Mouse (Mus musculus) heart, postnatal 25 days (tissue): ENCODE results near the gene Plekhf1. TPM values are rescaled to one million over a fixed set of nuclear protein-coding genes. Genes with fewer than 3 reads are reported as not detected.
A peak's percentile ranks its signal among the peaks of the same experiment; 100 is the strongest.

ENCODE experiments used
- DNase-seq: peaks from one replicate; pipeline ENCODE4 v3.0.0; 2022; ENCODE audit warnings: low spot score
- intact Hi-C: fragments of 180-260 bp; cut with DNase I; formaldehyde crosslinking; loops from one replicate; pipeline ENCODE4 v1.15.1; 2025
- total RNA-seq, 2 experiments: library from RNA; stranded (reverse); gene quantifications; 2 replicates each; pipeline ENCODE4 v1.2.3; 2021

Gene Plekhf1
- 1 to 10 TPM; 9.5 to 9.9 TPM for total RNA-seq

DNA sequence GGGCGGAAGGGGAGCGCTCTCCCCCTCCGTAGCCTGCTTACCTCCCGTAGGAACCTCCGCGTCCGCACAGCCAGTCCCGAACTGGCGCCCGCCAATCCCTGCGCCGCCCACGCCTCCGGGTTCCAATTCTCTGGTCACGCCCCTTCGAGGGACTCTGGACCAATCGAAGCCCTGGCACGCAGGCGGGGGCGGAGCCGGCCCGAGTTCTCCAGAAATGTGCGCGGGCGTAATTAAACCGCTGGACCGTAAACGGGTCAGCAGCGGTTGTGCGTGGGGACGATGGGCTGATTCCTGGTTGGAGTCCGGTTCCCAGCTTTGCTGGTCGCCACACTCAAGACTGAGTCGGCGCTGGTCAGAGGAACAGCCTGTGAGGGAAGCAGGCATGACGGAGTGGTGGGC is at the start of gene Plekhf1:
TSS of gene Plekhf1 (minus strand) at position 117 of the 399 bp plus-strand sequence.
- DNase-seq = peak; percentile 92
- intact Hi-C loops = loop anchor here (2.0 kb wide), 2 partner anchors 43 to 45 kb away; partner anchors contain the start of genes 1600014C10Rik and Pop4

DNA sequence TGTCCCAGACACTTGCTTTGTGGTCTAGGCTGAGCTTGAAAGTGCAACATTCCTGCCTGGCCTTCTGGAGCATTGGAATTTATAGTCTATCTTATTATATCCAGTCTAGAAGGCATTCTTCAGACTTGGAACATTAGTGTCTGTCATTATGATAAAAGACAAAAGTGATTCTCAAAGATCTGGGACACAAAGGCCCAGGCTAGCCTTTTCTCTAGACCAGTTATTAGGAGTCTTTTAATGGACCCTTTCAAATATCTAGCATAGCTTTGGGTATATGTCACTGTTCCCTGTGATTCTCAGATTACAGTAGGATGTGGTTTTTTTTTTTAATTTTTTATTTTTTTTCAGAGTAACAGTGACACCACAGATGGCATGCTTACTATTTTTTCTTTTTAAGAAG is 44.7 kb upstream of the Plekhf1 start:
- intact Hi-C loops = no loop called here
- no peak for DNase-seq

GRCm38 (mm10) chr7:38271859-38272258 is 44.0 kb upstream of the Plekhf1 start:
- intact Hi-C loops = loop anchor here (2.0 kb wide), 1 partner anchor 45 kb away; no protein-coding TSS in a partner anchor
- DNase-seq = no peak

DNA sequence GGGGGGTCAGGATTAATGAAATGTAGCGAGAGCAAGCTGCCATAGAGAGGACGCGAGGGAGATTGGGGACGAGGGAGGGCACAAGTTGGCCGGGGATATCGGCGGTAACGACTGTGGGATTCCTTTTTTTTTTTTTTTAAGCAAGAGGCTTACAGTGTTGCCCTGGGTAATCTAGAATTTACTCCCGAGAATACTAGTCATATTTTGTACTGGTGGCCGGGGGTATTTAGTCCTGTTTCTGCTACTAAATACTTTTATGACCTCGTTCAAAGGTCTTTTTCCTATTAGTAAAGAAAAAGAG is 43.6 kb upstream of the Plekhf1 start:
- intact Hi-C loops = loop anchor here (2.0 kb wide), 1 partner anchor 45 kb away; no protein-coding TSS in a partner anchor
- no peak for DNase-seq

- DNase-seq = peak; percentile 80
- intact Hi-C loops = loop anchor here (2.0 kb wide), 1 partner anchor 44 kb away; no protein-coding TSS in a partner anchor
Measured at GRCm38 (mm10) chr7:38270703-38271510, 43.1 kb upstream of the Plekhf1 start, which contains the start of gene Pop4. Pop4 (minus strand) TSS chr7:38271423.

- no peak for DNase-seq
- intact Hi-C loops = loop anchor here (2.0 to 5.0 kb wide), 2 partner anchors 65 to 84 kb away; partner anchors contain the start of gene 1600014C10Rik
Measured at GRCm38 (mm10) chr7:38267006-38267680, 39.3 kb upstream of the Plekhf1 start.

DNA sequence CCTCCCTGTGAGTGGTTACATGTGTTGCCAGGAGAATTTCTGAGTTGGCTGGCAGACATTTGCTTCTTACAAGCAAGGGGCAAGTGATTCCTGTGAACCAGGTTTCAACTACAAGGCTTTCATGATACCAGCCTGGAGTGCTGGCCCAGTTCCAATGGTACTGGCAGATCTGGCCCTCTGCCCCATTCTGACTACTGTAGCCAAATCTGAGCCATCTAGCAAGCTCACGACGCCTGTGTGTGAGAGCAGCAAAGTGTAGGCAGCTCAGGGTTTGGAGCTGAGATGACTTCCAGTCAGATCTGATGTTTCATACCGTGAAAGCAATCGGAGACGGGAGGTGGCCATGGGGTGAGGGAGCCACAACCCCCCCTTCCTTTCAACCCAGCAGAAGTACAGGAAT is 34.6 kb upstream of the Plekhf1 start:
- DNase-seq = no peak
- intact Hi-C loops = no loop called here

- DNase-seq = no peak
- intact Hi-C loops = no loop called here
Measured at GRCm38 (mm10) chr7:38259631-38260030, 31.8 kb upstream of the Plekhf1 start.

GRCm38 (mm10) chr7:38253441-38253840 is 25.6 kb upstream of the Plekhf1 start:
- intact Hi-C loops = no loop called here
- no peak for DNase-seq

DNA sequence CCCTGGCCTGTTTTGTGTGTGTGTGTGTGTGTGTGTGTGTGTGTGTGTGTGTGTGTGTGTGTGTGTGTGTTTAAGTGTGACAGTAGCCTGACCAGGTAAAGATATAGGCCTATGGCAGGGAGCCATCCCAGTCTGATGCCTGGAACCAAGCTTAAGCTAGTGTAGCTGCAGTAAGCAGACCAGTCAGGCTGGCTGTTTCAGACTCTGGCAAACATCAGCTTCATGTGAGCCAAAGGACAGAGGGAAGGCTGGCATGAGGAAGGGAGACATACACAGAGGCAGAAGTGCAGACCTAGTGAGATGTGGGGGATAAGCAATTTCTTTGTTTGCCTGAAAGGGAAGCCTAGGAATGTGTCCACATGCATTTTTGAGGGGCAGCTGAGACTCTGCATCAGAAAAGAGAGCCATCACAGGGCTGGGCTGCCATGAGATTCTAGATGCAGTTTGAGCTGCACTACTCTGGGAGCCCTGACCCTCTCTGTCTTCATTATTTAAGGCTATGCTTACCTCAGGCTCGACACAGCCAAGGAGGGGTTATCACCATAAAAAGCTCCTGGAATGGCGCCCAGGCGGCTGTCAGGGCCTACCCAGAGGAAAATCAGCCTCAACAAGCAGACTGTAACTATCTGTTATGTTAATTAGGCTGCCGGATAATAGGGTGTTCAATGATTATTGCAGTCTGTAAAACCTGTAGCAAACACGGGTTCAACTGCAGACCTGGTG is 23.8 kb upstream of the Plekhf1 start:
- DNase-seq = no peak
- intact Hi-C loops = no loop called here

GRCm38 (mm10) chr7:38242417-38242816 is 14.6 kb upstream of the Plekhf1 start:
- no peak for DNase-seq
- intact Hi-C loops = no loop called here

DNA sequence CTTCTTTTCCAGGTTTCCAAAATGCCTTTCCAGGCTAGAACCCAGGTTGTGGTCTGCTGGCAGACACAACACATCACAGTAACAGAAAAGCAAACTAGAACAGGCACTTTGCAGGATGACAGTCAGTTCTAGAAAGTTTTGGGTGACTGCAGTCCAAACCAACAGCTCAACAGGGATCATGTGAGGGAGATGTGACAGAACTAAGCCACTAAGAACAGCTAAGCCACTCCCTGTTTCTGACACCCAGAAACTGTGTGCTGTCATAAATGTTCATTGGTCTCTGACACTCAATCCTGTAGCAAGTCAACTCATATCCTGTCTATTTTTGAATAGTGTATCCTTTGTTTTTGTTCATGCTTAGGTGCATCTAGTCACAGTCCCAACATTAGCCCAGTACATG is 9.3 kb upstream of the Plekhf1 start:
- DNase-seq = no peak
- intact Hi-C loops = no loop called here

- no peak for DNase-seq
- intact Hi-C loops = no loop called here
Measured at GRCm38 (mm10) chr7:38236400-38237105, 8.7 kb upstream of the Plekhf1 start.

- intact Hi-C loops = no loop called here
- peak; percentile 63 for DNase-seq
Measured at GRCm38 (mm10) chr7:38230285-38230684, 2.5 kb upstream of the Plekhf1 start.

DNA sequence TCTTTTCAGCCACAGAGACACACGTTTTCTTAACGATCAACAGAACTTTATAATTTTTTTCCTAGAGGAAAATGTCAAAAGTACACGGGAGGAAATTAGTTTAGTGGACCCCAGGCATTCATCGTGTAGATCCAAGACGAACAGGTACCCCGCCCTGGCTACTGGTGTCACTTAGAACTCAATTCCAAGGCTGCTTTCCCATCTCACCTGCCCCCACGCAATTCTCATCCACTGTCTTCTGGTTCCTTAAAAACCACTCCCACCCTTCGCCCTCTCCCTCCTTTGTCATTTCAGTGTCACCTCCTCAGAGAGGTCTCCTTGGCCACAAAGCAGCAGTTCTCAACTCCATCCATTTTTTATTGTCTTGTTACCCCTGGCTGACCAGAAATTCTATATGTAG is 513 bp upstream of the Plekhf1 start:
- DNase-seq = no peak
- intact Hi-C loops = loop anchor here (2.0 kb wide), 1 partner anchor 46 kb away; the partner anchor contains the start of gene 1600014C10Rik

GRCm38 (mm10) chr7:38227181-38227899 is 476 bp downstream of the Plekhf1 start:
- intact Hi-C loops = loop anchor here (2.0 kb wide), 1 partner anchor 43 kb away; the partner anchor contains the start of gene Pop4
- DNase-seq = peak; percentile 86

DNA sequence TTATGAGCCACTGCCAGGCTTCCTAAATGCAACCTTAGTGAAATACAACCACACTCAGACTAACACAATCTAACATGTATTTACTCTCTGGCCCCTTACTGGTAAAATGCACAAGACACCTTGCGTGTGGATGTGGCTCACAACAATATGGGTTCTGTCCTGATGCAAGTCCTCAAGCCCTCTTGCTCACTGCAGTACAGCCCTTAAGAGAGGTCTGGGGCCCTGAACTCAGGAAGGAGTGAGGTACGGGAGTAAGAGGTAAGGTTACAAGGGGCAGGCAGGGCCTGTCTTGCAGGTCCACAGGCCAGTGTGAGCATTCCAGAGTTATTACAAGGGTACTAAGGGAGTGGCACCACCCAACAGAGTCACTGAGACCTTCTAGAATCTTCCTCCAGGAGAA is 1.6 kb downstream of the Plekhf1 start:
- intact Hi-C loops = loop anchor here (2.0 kb wide), 1 partner anchor 45 kb away; the partner anchor contains the start of gene Pop4

GRCm38 (mm10) chr7:38224577-38225369 is 3.0 kb downstream of the Plekhf1 start:
- no peak for DNase-seq
- intact Hi-C loops = no loop called here

More for the DNA sequence above, 1.6 kb downstream of the Plekhf1 start:
- no peak for DNase-seq
